Mouse (Mus musculus): ENCODE measurements around the gene Dmrtb1. TPM values are rescaled to one million over a fixed set of nuclear protein-coding genes. Genes with fewer than 3 reads are reported as not detected.
A peak's percentile ranks its signal among the peaks of the same experiment; 100 is the strongest.

Dmrtb1 gene
- total RNA-seq (2021), result not detected
- long read RNA-seq, experiment 1, result 0 reads
- long read RNA-seq, experiment 2, result 0 reads

DNA sequence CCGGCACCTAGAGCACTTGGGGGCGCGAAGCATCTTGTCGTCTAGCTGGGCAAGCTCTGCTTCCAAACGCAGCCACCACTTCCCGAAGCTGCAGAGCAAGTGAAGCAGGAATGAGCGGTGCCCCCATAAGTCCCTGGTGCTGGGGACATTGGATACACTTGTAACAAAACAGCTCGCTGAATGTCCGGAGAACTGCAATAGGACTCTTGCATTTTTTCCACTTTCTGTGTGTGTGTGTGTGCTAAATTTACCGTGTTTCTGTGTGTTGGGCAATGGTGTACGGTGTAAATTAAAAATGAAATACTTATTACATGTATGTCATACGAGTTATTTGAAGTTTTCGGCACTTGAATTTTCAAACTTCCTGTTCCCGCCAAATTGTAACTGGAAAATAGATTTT, at the start of gene Dmrtb1:
Dmrtb1 (minus strand) TSS at position 101 of the 400 bp plus-strand sequence.
- no peak for DNase-seq (ENCODE audit: low spot score in 2 of 2)

DNA sequence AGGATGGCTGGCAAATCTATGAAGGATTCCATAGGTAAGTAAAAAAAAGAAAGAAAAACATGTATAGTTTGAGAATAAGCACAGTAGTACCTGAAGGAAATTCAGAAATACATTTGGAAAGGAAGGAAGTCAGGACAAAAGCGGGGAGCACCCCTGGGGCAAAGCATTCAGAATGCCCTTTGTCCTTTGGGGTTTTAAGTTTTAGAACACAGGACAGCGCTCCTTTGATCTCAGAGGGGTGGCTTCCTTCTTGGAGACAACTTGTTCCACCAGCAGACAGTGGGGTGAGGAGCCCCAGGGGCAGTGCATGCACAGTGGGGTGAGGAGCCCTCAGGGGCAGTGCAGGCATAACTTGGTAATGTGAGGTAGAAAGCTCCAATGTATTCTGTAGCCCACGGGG, 49.6 kb upstream of the Dmrtb1 start:
- DNase-seq (ENCODE audit: low spot score in 2 of 2), result no peak

DNA sequence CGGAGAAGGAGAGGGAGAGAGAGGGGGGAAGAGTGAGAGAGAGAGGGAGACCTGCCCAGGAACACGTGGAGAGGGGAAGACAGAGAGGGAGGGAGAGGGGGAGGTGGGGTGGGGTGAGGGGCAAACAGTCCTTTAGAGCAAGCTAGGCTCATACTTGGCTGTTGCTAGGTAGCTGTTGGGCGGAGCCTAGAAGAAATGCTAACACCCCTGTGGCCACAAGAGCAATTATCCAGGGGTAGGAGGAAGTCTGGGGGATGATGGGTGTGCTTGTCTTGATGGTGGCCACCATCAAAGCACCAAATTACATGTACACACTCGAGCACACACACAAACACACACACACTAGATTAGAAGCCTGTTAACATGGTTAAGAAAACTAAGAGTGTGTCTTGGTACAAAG, 48.6 kb upstream of the Dmrtb1 start:
- no peak for DNase-seq (ENCODE audit: low spot score in 2 of 2)

DNA sequence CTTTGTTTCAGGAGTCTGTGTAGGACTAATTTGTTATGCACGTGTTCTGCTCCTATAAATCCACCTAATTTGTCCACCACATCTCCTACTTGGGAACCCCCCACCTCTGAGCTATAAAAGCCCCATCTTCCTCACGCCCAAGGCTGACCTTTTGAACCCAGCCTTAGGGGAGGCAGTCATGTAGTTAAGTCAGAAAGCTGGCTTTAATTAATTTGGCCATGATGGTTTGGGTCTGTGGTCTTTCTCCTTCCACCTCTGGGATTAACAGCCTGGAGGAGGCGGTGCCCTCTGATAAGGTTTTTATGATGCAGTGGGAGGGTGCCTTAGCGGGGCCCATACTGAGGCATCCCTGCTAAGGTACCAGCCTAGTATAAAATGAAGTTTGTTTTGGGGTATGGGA, 48.2 kb upstream of the Dmrtb1 start:
- DNase-seq (ENCODE audit: low spot score in 2 of 2), result no peak

DNA sequence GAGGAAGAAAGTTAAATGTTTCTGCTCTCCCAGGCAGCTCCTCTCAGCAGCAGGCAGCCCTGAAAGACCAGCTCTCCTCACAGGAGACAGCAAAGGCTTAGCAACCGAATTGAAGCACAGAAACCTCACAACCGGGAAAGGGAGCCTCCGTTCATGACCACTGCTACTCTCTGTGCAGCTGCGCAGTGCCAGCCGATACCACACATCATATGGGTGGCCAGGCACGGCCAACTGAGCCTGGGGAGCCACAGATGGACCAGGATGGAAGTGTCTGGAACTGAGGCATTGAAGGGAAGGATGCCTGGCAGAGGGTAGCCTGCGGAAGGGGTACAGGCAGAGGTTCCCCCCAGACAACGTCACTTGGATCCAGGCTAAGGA, 47.0 kb upstream of the Dmrtb1 start:
- DNase-seq (ENCODE audit: low spot score in 2 of 2), result no peak

DNA sequence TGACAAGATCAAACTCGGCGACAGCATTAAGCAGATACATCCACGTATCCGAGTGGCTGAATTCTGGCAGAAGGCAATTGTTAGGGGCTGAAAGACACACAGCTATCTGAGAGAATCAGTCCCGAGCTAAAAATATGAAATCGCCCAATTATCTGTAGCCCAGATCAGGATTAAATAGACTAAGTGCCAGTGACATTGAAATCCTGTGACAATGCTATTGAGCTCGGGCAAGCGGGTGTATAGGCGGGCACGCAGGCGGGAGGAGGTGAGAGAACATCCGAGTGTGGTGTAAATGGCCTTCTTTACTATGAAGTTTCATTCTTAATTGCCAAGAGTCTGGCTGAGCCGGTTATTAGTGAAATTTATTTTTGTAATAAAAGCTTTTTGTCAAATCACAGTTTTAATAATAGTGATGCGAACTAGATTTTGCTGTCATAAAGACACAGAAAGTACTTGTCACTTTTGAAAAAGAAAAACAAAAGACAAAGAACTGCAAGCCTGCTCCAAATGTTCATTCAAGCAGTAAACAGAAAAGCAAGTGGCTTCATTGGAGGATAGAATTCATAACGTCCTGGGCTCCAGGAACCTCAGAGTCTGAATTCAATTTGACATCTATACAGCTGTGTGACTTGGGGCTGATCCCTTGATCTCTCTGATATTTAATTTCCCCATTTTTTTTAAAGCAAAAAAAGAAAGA, 46.5 kb upstream of the Dmrtb1 start:
- DNase-seq (ENCODE audit: low spot score in 2 of 2), result no peak

DNA sequence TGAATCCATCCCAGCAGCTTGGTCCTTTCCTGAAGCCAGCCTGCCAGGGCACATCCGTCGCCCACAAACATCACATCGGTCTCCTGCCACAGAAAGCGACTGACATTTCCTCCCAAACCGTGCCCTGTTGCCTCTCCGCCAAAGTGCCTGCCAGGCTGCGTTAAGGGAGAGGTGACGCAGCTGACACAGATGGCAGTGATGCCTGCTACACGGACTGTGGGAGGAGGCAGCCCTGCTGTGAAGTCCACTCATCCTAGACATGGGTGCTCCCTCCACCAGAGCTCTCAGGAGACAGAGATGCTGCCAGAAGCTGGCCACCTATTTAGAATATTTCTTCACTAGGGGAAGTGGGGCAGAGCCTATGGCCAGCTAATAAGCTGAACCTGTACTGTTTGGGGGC, 41.4 kb upstream of the Dmrtb1 start:
- DNase-seq (ENCODE audit: low spot score in 2 of 2), result no peak

DNA sequence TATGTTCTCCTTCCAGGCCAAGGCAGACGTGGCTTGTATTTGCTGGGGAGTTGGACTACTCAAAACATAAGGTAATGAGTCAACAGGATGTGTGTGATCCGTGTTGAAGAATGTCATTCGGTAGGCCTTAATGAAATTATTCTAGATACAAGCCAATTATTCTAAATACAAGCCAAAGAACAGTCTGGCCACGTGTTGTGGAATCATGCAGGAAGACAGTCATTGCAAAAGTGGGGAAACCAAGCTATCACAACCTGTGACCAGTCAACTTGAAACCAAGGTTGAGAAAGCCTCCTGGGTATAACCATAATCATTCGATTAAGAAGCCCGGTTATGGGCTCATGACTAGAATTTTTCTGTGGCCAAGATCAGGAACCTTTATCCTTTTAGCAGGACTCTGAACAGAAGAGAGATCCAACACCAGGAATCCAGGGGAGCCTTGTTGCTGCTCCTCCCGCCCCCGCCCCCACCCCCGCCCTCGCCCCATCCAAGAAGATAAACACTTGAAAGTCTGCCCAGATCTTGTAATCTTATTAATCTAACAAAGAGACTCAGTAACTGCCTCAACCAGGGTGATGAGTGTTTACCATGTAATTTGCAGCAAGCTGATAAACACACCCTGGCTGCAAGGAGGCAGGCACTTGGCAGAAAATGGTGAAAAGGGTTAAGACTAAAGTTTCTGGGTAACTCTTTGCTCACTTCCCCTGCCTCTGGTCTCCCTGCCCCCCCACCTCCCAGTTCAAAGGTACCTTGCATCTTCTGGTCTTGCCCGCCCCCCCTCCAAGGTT, 36.2 kb upstream of the Dmrtb1 start:
- DNase-seq (ENCODE audit: low spot score in 2 of 2), result no peak

DNA sequence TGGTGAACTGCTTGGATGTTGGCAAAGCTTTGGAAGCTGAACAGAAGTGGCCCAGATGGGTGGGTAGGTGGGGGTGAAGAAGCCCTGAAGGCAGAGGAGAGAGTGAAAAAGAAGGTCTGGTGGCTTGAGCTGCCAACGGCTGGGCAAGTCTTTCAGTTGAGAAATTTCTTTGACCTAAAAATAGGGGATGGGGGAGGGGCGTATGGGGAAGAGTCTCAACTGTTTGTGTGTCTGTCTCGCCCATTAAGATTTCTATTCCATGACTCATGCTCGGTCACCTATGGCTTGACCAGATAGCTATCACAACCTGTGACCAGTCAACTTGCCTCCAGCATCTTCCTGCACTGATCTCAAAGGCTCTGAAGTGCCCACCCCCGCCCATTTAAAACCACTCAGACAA, 35.1 kb upstream of the Dmrtb1 start:
- DNase-seq (ENCODE audit: low spot score in 2 of 2), result no peak

DNA sequence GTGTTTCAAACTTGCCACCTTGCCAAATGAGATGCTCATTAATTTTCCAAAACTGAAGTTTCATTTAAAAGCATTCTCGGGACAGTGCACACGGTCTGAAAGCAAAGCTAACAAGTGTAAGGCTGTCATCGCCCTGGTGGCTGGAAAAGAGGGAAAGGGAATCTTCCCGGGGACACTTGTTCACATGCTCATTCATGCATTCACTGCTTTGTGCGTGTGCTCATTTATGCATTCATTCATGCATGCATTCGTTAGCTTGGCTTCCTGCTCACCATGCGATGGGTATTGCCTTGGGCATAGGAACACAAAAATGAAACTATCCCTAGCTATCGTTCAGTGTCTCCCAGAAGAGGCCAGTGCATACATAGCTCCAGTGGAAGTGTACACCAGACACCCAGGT, 34.7 kb upstream of the Dmrtb1 start:
- no peak for DNase-seq (ENCODE audit: low spot score in 2 of 2)

DNA sequence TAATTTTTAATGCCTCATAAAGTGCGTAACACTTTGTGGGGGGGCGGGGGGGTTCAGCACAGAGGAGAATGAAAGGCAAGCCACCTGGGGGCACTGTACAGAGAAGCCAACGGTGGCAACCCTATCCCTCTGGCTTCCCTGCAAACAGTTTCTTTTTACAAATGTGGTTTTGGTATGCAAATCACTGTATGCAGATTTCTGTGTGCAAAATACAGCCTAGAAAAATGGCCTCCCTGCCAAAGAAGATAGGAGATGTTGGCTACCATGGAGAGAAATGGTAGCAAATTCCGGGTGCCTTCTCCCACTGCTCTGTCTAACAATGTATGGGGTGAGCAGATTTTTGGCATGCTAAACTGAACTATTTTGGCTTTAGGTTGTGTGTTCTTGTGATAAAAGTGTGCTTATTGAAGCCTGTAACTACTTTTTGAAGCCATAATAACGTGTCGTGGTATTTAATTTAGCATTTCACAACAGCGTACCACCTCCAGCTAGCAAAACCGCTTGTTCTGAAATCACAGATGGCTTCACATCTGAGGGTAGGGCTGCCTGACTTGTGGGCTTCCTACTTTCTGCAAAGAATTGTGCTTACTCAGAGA, 33.8 kb upstream of the Dmrtb1 start:
- DNase-seq (ENCODE audit: low spot score in 2 of 2), result no peak

DNA sequence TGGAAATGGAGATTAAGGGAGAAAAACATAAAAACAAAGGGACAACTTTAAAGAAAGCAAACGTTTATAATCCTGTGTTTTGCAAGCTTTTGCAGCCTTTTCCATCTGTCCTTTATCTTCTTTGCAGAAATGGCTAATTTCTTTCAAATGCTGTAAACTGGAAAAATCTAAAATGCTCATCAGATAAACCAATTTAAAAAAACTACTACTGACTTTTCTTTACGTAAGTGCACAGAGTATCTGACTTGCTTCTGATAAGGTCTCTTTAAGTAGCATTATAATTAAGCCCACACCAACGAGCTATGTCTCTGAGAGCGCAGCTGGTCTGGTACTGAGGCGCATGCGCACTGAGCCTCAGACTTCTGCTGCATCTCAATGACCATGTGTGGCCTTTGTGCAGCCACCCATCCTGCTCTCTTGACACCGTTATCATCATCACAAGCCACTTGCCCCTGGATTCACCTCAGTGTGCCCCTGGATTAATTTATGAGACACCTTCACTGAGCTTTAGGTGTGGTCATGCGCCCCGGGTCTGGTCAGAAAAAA, 32.8 kb upstream of the Dmrtb1 start:
- DNase-seq (ENCODE audit: low spot score in 2 of 2), result no peak

DNA sequence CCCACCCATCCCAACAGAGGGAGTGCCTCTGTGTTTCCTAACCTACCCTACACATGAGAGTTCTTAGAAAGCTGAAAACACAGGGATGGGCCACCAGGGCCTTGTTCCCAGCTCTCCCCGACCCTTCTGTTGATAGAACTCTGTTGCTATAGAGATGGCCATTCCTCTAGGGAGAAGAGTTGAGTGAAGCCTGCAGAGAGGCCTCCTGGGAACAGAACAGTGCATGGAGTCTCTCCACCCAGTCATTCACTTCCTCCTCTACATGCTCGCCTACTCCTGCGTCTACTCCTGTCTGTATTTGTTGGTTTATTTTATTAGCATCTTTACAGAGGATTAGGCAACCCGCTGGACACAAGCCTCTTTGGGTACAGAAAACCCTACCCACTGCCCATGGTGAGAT, 22.9 kb upstream of the Dmrtb1 start:
- no peak for DNase-seq (ENCODE audit: low spot score in 2 of 2)

DNA sequence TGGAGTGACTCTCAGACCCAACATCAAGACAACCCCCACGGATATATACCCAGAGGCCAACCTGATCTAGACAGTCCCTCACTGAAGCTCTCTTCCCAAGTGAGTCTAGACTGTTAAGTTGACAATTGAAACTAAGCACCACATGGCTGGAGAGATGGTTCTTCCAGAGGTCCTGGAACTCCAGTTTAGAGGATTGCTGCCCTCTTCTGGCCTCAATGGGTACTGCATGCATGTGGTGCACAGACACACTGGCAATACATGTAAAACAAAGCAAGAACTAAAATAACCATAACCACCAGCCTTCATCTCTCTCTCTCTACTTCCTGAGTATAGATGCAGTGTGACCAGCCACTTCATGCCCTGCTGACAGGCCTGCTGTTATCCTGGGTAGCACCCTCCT, 20.2 kb upstream of the Dmrtb1 start:
- DNase-seq (ENCODE audit: low spot score in 2 of 2), result no peak

DNA sequence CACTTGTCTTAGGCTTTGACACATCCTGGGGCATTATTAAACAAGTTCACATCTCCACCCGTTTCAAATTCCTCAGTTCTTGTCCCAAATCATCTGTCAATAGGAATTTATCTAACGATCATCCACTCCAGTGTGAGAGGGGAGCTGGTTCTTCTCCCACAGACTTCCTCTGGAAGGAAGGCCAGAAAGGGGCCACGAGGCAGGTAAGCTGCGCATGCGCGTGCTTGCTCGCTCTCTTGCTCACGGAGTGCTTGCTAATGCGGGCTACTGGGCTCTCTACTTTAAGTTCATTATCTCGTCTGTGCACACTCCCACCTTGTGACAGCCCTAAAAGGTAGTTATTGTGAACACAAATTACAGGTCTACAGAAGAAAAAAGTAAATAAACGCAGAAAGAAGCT, 17.6 kb upstream of the Dmrtb1 start:
- DNase-seq (ENCODE audit: low spot score in 2 of 2), result no peak

DNA sequence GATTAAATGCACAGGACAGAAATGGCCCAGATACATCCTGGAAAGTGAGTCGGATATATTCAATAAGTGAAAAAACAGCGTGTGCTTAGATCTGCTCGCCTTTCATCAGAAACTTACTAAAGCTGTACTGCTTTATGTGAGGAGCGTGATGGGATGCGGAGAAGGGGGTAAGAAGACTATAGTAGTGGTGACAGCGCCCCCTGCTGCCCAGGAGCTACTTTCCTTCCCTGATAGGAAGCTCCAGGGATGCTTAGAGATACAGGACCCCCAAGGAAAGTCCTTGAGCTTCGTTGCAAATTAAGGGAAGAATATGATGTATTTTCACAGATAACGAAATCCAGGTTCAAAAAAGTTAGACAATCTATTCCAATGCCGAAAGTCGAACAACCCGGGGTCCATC, 17.1 kb upstream of the Dmrtb1 start:
- DNase-seq (ENCODE audit: low spot score in 2 of 2), result peak in 1 of 2 experiments; percentile 53

DNA sequence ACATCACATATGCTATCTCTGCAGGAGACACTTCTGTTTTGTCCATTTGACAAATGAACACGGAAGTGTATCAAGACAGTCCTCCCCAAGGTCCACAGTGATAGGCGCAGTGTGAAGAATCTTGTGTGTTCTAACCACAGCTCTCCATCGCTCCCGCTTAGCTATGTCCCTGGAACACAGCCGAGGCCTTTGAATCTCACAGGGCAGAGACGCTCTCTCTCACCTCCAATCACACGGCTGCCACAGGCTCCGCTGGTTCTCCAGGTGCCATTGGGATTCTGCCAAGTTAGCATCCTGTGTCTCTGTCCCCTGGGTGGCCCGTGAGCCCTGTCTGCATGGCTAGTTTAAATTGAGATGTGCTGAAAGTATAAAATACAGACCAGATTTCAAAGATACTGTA, 15.2 kb upstream of the Dmrtb1 start:
- no peak for DNase-seq (ENCODE audit: low spot score in 2 of 2)

DNA sequence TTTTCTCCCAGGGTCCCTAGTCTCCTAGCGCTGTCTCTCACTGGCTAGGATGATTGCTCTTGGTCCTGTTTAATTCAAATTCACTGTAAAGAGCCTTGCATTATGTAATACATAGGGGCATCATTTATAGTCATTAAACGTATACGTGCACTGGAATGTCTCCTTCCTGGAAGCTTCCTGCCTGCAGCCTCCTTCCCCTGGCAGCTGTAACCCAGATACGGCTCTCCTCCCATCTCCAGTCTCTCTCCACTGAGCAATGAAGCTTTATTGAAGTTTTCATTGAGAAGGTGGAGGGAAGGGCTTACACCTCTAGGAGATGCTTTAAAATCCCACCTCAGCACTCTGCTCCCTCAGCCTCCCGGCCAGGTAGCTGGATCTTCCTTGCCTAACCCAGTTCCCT, 9.8 kb upstream of the Dmrtb1 start:
- no peak for DNase-seq (ENCODE audit: low spot score in 2 of 2)

DNA sequence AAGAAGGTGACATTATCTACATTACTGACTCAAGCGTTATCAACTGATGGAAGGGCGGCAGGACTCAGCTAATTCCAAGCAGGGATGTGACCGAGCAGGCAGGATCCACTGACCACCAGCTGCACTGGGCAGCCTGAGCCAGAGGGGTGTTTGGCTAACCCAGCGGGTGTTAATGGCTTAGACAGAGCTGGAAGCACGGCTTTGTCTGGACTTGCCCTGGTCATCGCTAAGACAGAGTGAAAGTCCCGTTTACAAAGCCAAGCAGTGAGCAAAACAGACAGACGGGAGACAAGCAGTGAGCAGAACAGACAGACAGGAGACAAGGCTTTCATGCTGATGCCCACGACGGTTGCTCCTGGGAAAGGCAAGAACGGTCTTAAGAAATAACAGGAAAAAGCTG, 4.2 kb upstream of the Dmrtb1 start:
- peak in 1 of 2 experiments; percentile 26 for DNase-seq (ENCODE audit: low spot score in 2 of 2)

DNA sequence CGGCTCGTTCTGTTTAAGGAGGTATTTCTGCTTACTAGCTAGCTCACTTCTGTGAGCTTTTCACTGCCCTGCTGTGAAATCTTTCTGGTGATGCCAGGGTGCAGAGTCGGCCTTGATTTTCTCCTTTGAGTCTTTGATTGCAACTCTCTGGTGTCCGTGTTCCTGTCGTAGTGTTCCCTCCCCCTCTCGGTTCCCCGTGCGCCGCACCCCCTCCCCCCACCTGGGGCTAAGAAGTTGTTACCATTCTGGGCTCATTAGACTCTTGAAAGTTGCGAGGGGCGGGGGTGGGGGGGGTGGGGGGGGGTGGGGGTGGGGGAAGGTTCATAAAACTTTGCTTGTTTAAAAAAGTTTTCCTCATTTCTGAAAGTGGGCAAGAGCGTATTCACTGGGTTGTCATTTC, 3.1 kb upstream of the Dmrtb1 start:
- DNase-seq (ENCODE audit: low spot score in 2 of 2), result no peak

DNA sequence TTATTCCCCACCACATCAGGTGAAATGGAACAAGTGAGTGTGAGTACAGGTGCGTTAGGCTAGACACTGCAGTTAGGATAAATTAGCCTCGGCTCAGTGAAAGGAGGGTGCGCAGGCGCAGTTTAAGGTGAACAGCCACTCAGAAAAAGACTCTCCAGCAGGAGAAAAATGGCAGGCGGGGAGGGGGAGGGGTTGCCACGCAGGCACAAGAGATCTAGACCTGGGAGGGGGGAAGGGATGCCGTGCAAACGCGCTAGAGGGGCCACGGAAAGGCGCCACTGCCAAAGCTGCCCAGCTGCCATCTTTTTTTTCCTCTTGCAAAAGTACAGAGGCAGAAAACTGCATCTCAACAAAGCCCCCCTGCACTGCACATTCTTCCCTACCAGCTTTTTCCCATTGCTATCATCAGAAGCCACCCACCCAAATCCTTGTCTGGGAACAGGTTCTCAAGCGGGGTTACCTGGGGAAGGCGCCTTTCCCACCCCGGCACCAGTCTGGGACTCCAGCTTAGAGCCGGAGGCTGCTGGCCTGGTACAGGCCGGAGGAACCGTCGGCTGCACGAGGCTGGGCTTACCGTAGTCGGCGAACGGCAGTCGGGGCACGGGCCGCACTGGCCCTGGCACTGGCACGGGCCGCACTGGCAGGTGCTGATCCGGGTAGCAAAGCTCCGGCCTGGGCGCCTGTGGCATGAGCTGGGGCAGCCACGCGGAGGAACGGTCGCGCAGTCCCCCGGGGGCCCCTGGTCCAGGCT, 849 bp downstream of the Dmrtb1 start:
- DNase-seq (ENCODE audit: low spot score in 2 of 2), result no peak

Measured in gastrocnemius, postnatal 4 days (tissue).